Mouse (Mus musculus): ENCODE measurements around the gene Rnf215. TPM values are rescaled to one million over a fixed set of nuclear protein-coding genes. Genes with fewer than 3 reads are reported as not detected.
A peak's percentile ranks its signal among the peaks of the same experiment; 100 is the strongest.
"Not testable (repeated sequence)": the region's sequence is repeated elsewhere in the genome, so short reads cannot be mapped to it uniquely, and the experiment has no call there.

Gene Rnf215
- polyA plus RNA-seq, 1 experiment from 2014 or later, result 19.6 TPM

- no peak overlapping the region for H3K9ac ChIP-seq (ENCODE audit: low read length)
- no peak overlapping the region for H3K27ac ChIP-seq (replicated peaks)
- 84% methylated on average over 7 of the region's 7 CpGs for WGBS
- no peaks in the 10 kb centered on the region for H3K9me3 ChIP-seq (ENCODE audit: control insufficient read depth, low read length)
- H3K4me1 ChIP-seq (replicated peaks; ENCODE audit: control insufficient read depth, insufficient read depth), result peaks cover 2% of the 10 kb centered on the region; the same call in 1 of the 2 replicates
- TF ChIP-seq CTCF (IDR thresholded peaks at IDR 0.05; ENCODE audit: low read depth) (no peak), EP300 (optimal IDR thresholded peaks at IDR 0.05) (no peak)
- peaks cover 44% of the 10 kb centered on the region for H3K36me3 ChIP-seq (ENCODE audit: control insufficient read depth, insufficient read depth, low read length)
- no peak for DNase-seq (ENCODE audit: low spot score)
- H3K4me3 ChIP-seq (ENCODE audit: low read depth, low read length), result no peak overlapping the region
- H3K4me2 ChIP-seq (replicated peaks; ENCODE audit: low read depth), result no peak overlapping the region
- no peak for ATAC-seq (ENCODE audit: low FRiP score, low TSS enrichment)
- H3K27me3 ChIP-seq (ENCODE audit: control insufficient read depth, insufficient read depth, low read length), result no peaks in the 10 kb centered on the region
Observed at GRCm38 (mm10) chr11:4166467-4167090, 31.6 kb downstream of the Rnf215 start.

- ATAC-seq (ENCODE audit: low FRiP score, low TSS enrichment) (no peak), DNase-seq (ENCODE audit: low spot score) (no peak)
- H3K36me3 ChIP-seq (ENCODE audit: control insufficient read depth, insufficient read depth, low read length), result peaks cover 73% of the 10 kb centered on the region
- no peaks in the 10 kb centered on the region for H3K4me1 ChIP-seq (replicated peaks; ENCODE audit: control insufficient read depth, insufficient read depth)
- H3K9ac ChIP-seq (ENCODE audit: low read length), result no peak overlapping the region
- H3K4me3 ChIP-seq (ENCODE audit: low read depth, low read length), result no peak overlapping the region
- H3K27ac ChIP-seq (replicated peaks), result peak overlapping the region; percentile 49; the same call in 1 of the 2 replicates
- whole genome bisulfite sequencing, result 78% methylated on average over 5 of the region's 5 CpGs
- no peaks in the 10 kb centered on the region for H3K27me3 ChIP-seq (ENCODE audit: control insufficient read depth, insufficient read depth, low read length)
- H3K9me3 ChIP-seq (ENCODE audit: control insufficient read depth, low read length), result no peaks in the 10 kb centered on the region
- no peak overlapping the region for H3K4me2 ChIP-seq (replicated peaks; ENCODE audit: low read depth)
- no peak for TF ChIP-seq CTCF (IDR thresholded peaks at IDR 0.05; ENCODE audit: low read depth)
- TF ChIP-seq EP300 (optimal IDR thresholded peaks at IDR 0.05), result no peak
Observed at GRCm38 (mm10) chr11:4174586-4174985, 39.6 kb downstream of the Rnf215 start.

GRCm38 (mm10) chr11:4177716-4178115, 42.7 kb downstream of the Rnf215 start:
- H3K36me3 ChIP-seq (ENCODE audit: control insufficient read depth, insufficient read depth, low read length), result peaks cover 63% of the 10 kb centered on the region
- WGBS, result 67% methylated on average over 4 of the region's 4 CpGs
- H3K9me3 ChIP-seq (ENCODE audit: control insufficient read depth, low read length), result no peaks in the 10 kb centered on the region

GRCm38 (mm10) chr11:4182061-4182460, 47.1 kb downstream of the Rnf215 start:
- TF ChIP-seq EP300 (optimal IDR thresholded peaks at IDR 0.05), result no peak
- TF ChIP-seq CTCF (IDR thresholded peaks at IDR 0.05; ENCODE audit: low read depth), result no peak
- Histone ChIP-seq H3K36me3 (ENCODE audit: control insufficient read depth, insufficient read depth, low read length) (peaks cover 26% of the 10 kb centered on the region), H3K9ac (ENCODE audit: low read length) (no peak overlapping the region), H3K27me3 (ENCODE audit: control insufficient read depth, insufficient read depth, low read length) (no peaks in the 10 kb centered on the region), H3K4me2 (replicated peaks; ENCODE audit: low read depth) (no peak overlapping the region), H3K4me1 (replicated peaks; ENCODE audit: control insufficient read depth, insufficient read depth) (no peaks in the 10 kb centered on the region; the same call in 1 of the 2 replicates), H3K4me3 (ENCODE audit: low read depth, low read length) (no peak overlapping the region), H3K9me3 (ENCODE audit: control insufficient read depth, low read length) (no peaks in the 10 kb centered on the region), H3K27ac (replicated peaks) (no peak overlapping the region)
- DNase-seq (ENCODE audit: low spot score) (no peak), ATAC-seq (ENCODE audit: low FRiP score, low TSS enrichment) (no peak)
- WGBS, result 30% methylated on average over 1 of the region's 1 CpGs

More at GRCm38 (mm10) chr11:4177716-4178115, 42.7 kb downstream of the Rnf215 start:
- no peak overlapping the region for H3K27ac ChIP-seq (replicated peaks)
- no peak for TF ChIP-seq CTCF (IDR thresholded peaks at IDR 0.05; ENCODE audit: low read depth)
- TF ChIP-seq EP300 (optimal IDR thresholded peaks at IDR 0.05), result no peak
- no peak for ATAC-seq (ENCODE audit: low FRiP score, low TSS enrichment)
- H3K4me3 ChIP-seq (ENCODE audit: low read depth, low read length), result no peak overlapping the region
- H3K9ac ChIP-seq (ENCODE audit: low read length), result no peak overlapping the region
- no peak overlapping the region for H3K4me2 ChIP-seq (replicated peaks; ENCODE audit: low read depth)
- no peak for DNase-seq (ENCODE audit: low spot score)
- H3K4me1 ChIP-seq (replicated peaks; ENCODE audit: control insufficient read depth, insufficient read depth), result no peaks in the 10 kb centered on the region
- no peaks in the 10 kb centered on the region for H3K27me3 ChIP-seq (ENCODE audit: control insufficient read depth, insufficient read depth, low read length)

GRCm38 (mm10) chr11:4183511-4183910, 48.5 kb downstream of the Rnf215 start:
- no peak for ATAC-seq (ENCODE audit: low FRiP score, low TSS enrichment)
- peak overlapping the region; percentile 46 for H3K27ac ChIP-seq (replicated peaks)
- no peaks in the 10 kb centered on the region for H3K27me3 ChIP-seq (ENCODE audit: control insufficient read depth, insufficient read depth, low read length)
- H3K9me3 ChIP-seq (ENCODE audit: control insufficient read depth, low read length), result no peaks in the 10 kb centered on the region
- no peak overlapping the region for H3K4me3 ChIP-seq (ENCODE audit: low read depth, low read length)
- no peak overlapping the region for H3K9ac ChIP-seq (ENCODE audit: low read length)
- TF ChIP-seq CTCF (IDR thresholded peaks at IDR 0.05; ENCODE audit: low read depth) (no peak), EP300 (optimal IDR thresholded peaks at IDR 0.05) (peak; percentile 51)
- peaks cover 12% of the 10 kb centered on the region for H3K36me3 ChIP-seq (ENCODE audit: control insufficient read depth, insufficient read depth, low read length)
- no peak overlapping the region for H3K4me2 ChIP-seq (replicated peaks; ENCODE audit: low read depth)
- peaks cover 7% of the 10 kb centered on the region for H3K4me1 ChIP-seq (replicated peaks; ENCODE audit: control insufficient read depth, insufficient read depth)
- DNase-seq (ENCODE audit: low spot score), result peak; percentile 62

GRCm38 (mm10) chr11:4184251-4184952, 49.4 kb downstream of the Rnf215 start:
- 42% methylated on average over 4 of the region's 4 CpGs for WGBS

GRCm38 (mm10) chr11:4185480-4185879, 50.5 kb downstream of the Rnf215 start:
- ATAC-seq (ENCODE audit: low FRiP score, low TSS enrichment); H3K4me2 ChIP-seq (replicated peaks; ENCODE audit: low read depth); H3K27me3 ChIP-seq (ENCODE audit: control insufficient read depth, insufficient read depth, low read length); H3K4me1 ChIP-seq (replicated peaks; ENCODE audit: control insufficient read depth, insufficient read depth); H3K9me3 ChIP-seq (ENCODE audit: control insufficient read depth, low read length); DNase-seq (ENCODE audit: low spot score); H3K27ac ChIP-seq (replicated peaks); H3K36me3 ChIP-seq (ENCODE audit: control insufficient read depth, insufficient read depth, low read length); H3K9ac ChIP-seq (ENCODE audit: low read length); H3K4me3 ChIP-seq (ENCODE audit: low read depth, low read length): not testable (repeated sequence)
- 88% methylated on average over 6 of the region's 6 CpGs for WGBS

More at GRCm38 (mm10) chr11:4184251-4184952, 49.4 kb downstream of the Rnf215 start:
- Histone ChIP-seq H3K4me3 (ENCODE audit: low read depth, low read length) (no peak overlapping the region), H3K4me2 (replicated peaks; ENCODE audit: low read depth) (no peak overlapping the region), H3K9me3 (ENCODE audit: control insufficient read depth, low read length) (no peaks in the 10 kb centered on the region), H3K9ac (ENCODE audit: low read length) (no peak overlapping the region), H3K36me3 (ENCODE audit: control insufficient read depth, insufficient read depth, low read length) (peaks cover 6% of the 10 kb centered on the region; the same call in 1 of the 2 replicates), H3K27ac (replicated peaks) (peak overlapping the region; percentile 46), H3K4me1 (replicated peaks; ENCODE audit: control insufficient read depth, insufficient read depth) (peaks cover 7% of the 10 kb centered on the region), H3K27me3 (ENCODE audit: control insufficient read depth, insufficient read depth, low read length) (no peaks in the 10 kb centered on the region)
- no peak for TF ChIP-seq EP300 (optimal IDR thresholded peaks at IDR 0.05)
- TF ChIP-seq CTCF (IDR thresholded peaks at IDR 0.05; ENCODE audit: low read depth), result peak; percentile 30; the same call in 1 of the 2 replicates
- ATAC-seq (ENCODE audit: low FRiP score, low TSS enrichment) (no peak), DNase-seq (ENCODE audit: low spot score) (no peak)

Measured in stomach, postnatal 0 days (tissue).